Mouse (Mus musculus) liver, postnatal 0 days (tissue): ENCODE measurements at regions not wholly inside any gene's neighbourhood (a gene's known extent, or its start where the extent isn't known, plus 50 kb on each side); places are given as distances from the start of the nearest gene placed in this dataset. TPM values are rescaled to one million over a fixed set of nuclear protein-coding genes. Genes with fewer than 3 reads are reported as not detected.

Experiments used
- ATAC-seq: fragments of 200-750 bp; cut with Nextera tagmentation; 2 replicates; pipeline ENCODE4 v1.8.0; 2017; ENCODE audit warnings: mild to moderate bottlenecking, moderate library complexity
- DNase-seq: peaks from one replicate; pipeline ENCODE4 v3.0.0-alpha.2; 2016
- H3K27ac ChIP-seq: fragments of 300-500 bp; sonication (generic); 2 replicates; pipeline ENCODE4 v1.5.1; 2014; ENCODE audit warnings: antibody characterized with exemption, moderate library complexity, mild to moderate bottlenecking, low read depth
- H3K27me3 ChIP-seq: fragments of 300-500 bp; sonication (generic); 2 replicates; pipeline ENCODE4 v1.6.1; 2014; ENCODE audit warnings: low read length, control low read depth, mixed read lengths; ENCODE audit not compliant: insufficient read depth
- H3K36me3 ChIP-seq: fragments of 300-500 bp; sonication (generic); replicated peaks from 2 replicates; pipeline ENCODE4 v1.6.1; 2014; ENCODE audit warnings: mild to moderate bottlenecking, control low read depth, low read length, moderate library complexity, mixed read lengths; ENCODE audit not compliant: insufficient read depth
- H3K4me1 ChIP-seq: fragments of 300-500 bp; sonication (generic); 2 replicates; pipeline ENCODE4 v1.6.1; 2014; ENCODE audit warnings: antibody characterized with exemption, mild to moderate bottlenecking, control low read depth; ENCODE audit not compliant: insufficient read depth
- H3K4me2 ChIP-seq: fragments of 300-500 bp; sonication (generic); 2 replicates; pipeline ENCODE4 v1.6.1; 2014; ENCODE audit warnings: low read depth, mild to moderate bottlenecking, low read length, moderate library complexity, mixed read lengths
- H3K4me3 ChIP-seq: fragments of 300-500 bp; sonication (generic); 2 replicates; pipeline ENCODE4 v1.5.1; 2014; ENCODE audit warnings: low read depth, low read length
- H3K9ac ChIP-seq: fragments of 300-500 bp; sonication (generic); replicated peaks from 2 replicates; pipeline ENCODE4 v1.6.1; 2014; ENCODE audit warnings: mild to moderate bottlenecking, moderate library complexity
- H3K9me3 ChIP-seq: fragments of 300-500 bp; sonication (generic); 2 replicates; pipeline ENCODE4 v1.6.1; 2016; ENCODE audit warnings: mild to moderate bottlenecking, control low read depth, low read length, mixed read lengths
- CTCF ChIP-seq: sonication (generic); IDR thresholded peaks from 2 replicates; pipeline ENCODE4 v1.5.1; 2016; ENCODE audit warnings: antibody characterized with exemption, low read depth
- EP300 ChIP-seq: IDR thresholded peaks from 2 replicates; pipeline ENCODE4 v1.6.1; 2016; ENCODE audit warnings: antibody characterized with exemption, low read depth, mild to moderate bottlenecking
- WGBS: fragments of 180-500 bp; shearing (Covaris S2); extraction: QIAGEN DNeasy Blood & Tissue Kit; methylation state at CpG from one replicate; pipeline ENCODE4 v1.1.7; 2014; ENCODE audit not compliant: insufficient replicate concordance; 5-methylcytosine and 5-hydroxymethylcytosine counted together
- microRNA-seq: library from miRNA; unstranded; fragments of <30 nt; microRNA quantifications from one replicate; pipeline ENCODE4, GENCODE M21; 2016

DNA sequence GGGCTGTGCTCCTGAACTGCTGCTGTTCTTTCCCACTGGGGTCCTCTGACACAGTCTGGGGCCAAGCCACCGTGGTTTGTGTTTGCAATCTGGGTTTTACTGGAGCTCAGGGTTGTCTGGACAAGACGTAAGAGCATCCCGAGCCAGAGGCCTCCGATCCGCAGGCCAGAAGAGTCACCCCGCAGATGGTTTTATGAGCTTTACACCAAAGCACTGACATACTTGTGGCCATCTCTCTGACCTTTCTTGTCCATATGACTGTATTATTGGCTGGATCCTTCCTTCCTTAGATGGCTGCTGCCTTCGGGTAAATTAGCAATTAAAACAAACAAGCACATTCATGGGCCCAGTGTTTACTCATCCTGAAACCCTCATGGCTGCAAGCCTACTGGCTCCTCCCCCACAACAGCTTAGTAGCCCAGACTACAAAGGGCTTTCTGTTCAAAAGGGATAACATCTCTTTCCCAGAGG, 578.4 kb downstream of the Gm826 start:
- no peaks in the 10 kb centered on the region for H3K27me3 ChIP-seq
- TF ChIP-seq EP300: no peak
- no peak for TF ChIP-seq CTCF
- DNase-seq (no peak), ATAC-seq (no peak)
- H3K9ac ChIP-seq: no peak overlapping the region
- no peak overlapping the region for H3K27ac ChIP-seq
- 50% methylated on average over 7 of the region's 7 CpGs for WGBS
- H3K36me3 ChIP-seq: no peaks in the 10 kb centered on the region
- no peak overlapping the region for H3K4me3 ChIP-seq
- no peaks in the 10 kb centered on the region for H3K4me1 ChIP-seq
- H3K4me2 ChIP-seq: no peak overlapping the region
- H3K9me3 ChIP-seq: no peaks in the 10 kb centered on the region

DNA sequence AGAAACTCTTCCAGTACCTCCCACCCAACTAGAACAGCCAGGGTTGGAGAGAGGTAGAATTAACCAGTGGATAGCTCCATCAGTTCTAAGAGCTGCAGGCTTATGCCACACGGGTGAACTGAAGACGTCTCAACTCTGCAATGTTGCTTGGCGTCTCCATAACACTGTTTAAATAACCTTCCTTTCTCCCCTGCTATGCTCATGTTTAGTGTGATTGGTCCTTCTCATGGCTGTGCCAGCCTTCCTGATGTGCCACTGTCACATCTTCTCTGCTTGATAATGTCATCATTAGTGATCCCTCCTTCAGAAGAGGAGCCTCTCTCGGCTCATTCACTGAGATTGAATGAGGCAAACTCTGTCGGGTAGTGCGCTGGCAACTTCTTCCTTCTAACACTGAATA, 573.2 kb downstream of the Gm826 start:
- Histone ChIP-seq H3K9ac (no peak overlapping the region), H3K9me3 (no peaks in the 10 kb centered on the region), H3K4me1 (no peaks in the 10 kb centered on the region), H3K27ac (no peak overlapping the region), H3K4me3 (no peak overlapping the region), H3K4me2 (no peak overlapping the region), H3K27me3 (no peaks in the 10 kb centered on the region), H3K36me3 (no peaks in the 10 kb centered on the region)
- 81% methylated on average over 6 of the region's 6 CpGs for whole genome bisulfite sequencing
- DNase-seq (no peak), ATAC-seq (no peak)
- no peak for TF ChIP-seq CTCF

DNA sequence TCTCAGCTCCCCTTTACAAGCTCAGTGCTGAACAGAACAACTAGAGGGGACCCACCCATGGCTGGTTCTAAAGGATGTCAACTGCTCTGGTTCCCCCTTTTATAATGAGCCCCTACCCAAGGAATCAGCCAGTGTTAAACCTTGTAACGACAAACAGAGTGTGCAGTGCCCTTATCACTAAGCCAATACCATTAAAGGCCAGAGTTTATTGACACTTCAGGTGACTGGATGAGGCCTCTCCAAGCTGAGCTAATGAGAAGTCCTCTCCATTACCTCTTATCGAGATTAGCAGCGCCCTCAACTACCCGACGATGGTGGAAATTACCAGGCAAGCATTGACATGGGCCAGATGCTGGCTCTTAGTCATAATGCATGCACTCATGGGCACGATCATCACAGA, 570.8 kb downstream of the Gm826 start:
- no peak for ATAC-seq
- 44% methylated on average over 6 of the region's 6 CpGs for WGBS
- no peak for DNase-seq
- Histone ChIP-seq H3K27ac (no peak overlapping the region), H3K9me3 (no peaks in the 10 kb centered on the region), H3K9ac (no peak overlapping the region), H3K4me2 (no peak overlapping the region), H3K4me1 (no peaks in the 10 kb centered on the region), H3K36me3 (no peaks in the 10 kb centered on the region), H3K27me3 (no peaks in the 10 kb centered on the region), H3K4me3 (no peak overlapping the region)
- TF ChIP-seq CTCF: no peak
- TF ChIP-seq EP300: no peak

Small RNAs in the stretch of these regions (microRNA-seq; reads per million reads assigned to microRNA genes)
- gene Gm44319: not detected
